Mouse (Mus musculus) erythroblast, embryonic 14.5 days (primary cell): ENCODE data around the gene Tgfbr3.

Source experiments
- GATA1 ChIP-seq: IDR thresholded peaks from 2 replicates; pipeline ENCODE4 v1.6.1; 2012; ENCODE audit warnings: low read length, inconsistent platforms, mixed read lengths
- TAL1 ChIP-seq: IDR thresholded peaks from 3 replicates; pipeline ENCODE4 v1.6.1; 2012; ENCODE audit warnings: low read length, inconsistent platforms, mixed read lengths

DNA sequence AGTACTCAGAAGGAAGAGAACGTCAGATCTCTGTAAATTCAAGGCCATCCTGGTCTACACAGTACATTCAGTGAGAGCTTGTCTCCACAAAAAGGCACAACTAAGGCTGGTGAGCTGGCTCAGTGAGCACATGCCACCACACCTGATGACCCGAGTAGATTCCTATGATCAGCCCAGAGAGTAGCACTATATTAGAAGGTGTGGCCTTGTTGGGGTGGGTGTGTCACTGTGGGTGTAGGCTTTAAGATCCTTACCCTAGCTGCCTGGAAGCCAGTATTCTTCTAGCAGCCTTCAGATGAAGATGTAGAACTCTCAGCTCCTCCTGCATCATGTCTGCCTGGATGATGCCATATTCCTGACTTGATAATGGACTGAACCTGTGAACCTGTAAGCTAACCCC lies 115.9 kb downstream of the Tgfbr3 start:
- TF ChIP-seq GATA1 (no peak), TAL1 (no peak)
